Mouse (Mus musculus) lung, embryonic 14.5 days (tissue): ENCODE measurements around the gene Lnx2. TPM values are rescaled to one million over a fixed set of nuclear protein-coding genes. Genes with fewer than 3 reads are reported as not detected.

ENCODE experiments used
- ATAC-seq: fragments of 200-750 bp; cut with Nextera tagmentation; 2 replicates; pipeline ENCODE4 v1.8.0; 2017; ENCODE audit warnings: mild to moderate bottlenecking, moderate TSS enrichment, moderate library complexity; ENCODE audit not compliant: insufficient read depth
- DNase-seq: peaks from one replicate; pipeline ENCODE4 v3.0.0-alpha.2; 2015
- H3K27ac ChIP-seq: fragments of 300-500 bp; sonication (generic); 2 replicates; pipeline ENCODE4 v1.5.1; 2014; ENCODE audit warnings: low read depth, mild to moderate bottlenecking, moderate library complexity
- H3K27me3 ChIP-seq: fragments of 300-500 bp; sonication (generic); 2 replicates; pipeline ENCODE4 v1.6.1; 2014; ENCODE audit warnings: low read length, control low read depth; ENCODE audit not compliant: insufficient read depth
- H3K36me3 ChIP-seq: fragments of 300-500 bp; sonication (generic); 2 replicates; pipeline ENCODE4 v1.6.1; 2014; ENCODE audit warnings: control low read depth; ENCODE audit not compliant: insufficient read depth
- H3K4me1 ChIP-seq: fragments of 300-500 bp; sonication (generic); 2 replicates; pipeline ENCODE4 v1.6.1; 2014; ENCODE audit warnings: antibody characterized with exemption, control low read depth; ENCODE audit not compliant: insufficient read depth
- H3K4me2 ChIP-seq: fragments of 300-500 bp; sonication (generic); 2 replicates; pipeline ENCODE4 v1.6.1; 2014; ENCODE audit warnings: mild to moderate bottlenecking
- H3K4me3 ChIP-seq: fragments of 300-500 bp; sonication (generic); 2 replicates; pipeline ENCODE4 v1.5.1; 2014; ENCODE audit warnings: low read depth, low read length
- H3K9ac ChIP-seq: fragments of 300-500 bp; sonication (generic); 2 replicates; pipeline ENCODE4 v1.6.1; 2014
- H3K9me3 ChIP-seq: fragments of 300-500 bp; sonication (generic); 2 replicates; pipeline ENCODE4 v1.6.1; 2016; ENCODE audit warnings: low read depth, low read length, control low read depth
- CTCF ChIP-seq: IDR thresholded peaks from 2 replicates; pipeline ENCODE4 v1.5.1; 2016; ENCODE audit warnings: antibody characterized with exemption, low read depth
- WGBS: fragments of 180-500 bp; shearing (Covaris S2); extraction: QIAGEN DNeasy Blood & Tissue Kit; methylation state at CpG from one replicate; pipeline ENCODE4 v1.1.7; 2014; 5-methylcytosine and 5-hydroxymethylcytosine counted together
- polyA plus RNA-seq: library from polyadenylated mRNA; unstranded; fragments of >200 nt; fragmentation: Nextera tagmentation; extraction: Ambion mirVana; gene quantifications from 2 replicates; pipeline ENCODE4 v1.2.1, GENCODE M21; 2014

Gene Lnx2
- polyA plus RNA-seq, 1 experiment from 2014 or later: 19.9 TPM

DNA sequence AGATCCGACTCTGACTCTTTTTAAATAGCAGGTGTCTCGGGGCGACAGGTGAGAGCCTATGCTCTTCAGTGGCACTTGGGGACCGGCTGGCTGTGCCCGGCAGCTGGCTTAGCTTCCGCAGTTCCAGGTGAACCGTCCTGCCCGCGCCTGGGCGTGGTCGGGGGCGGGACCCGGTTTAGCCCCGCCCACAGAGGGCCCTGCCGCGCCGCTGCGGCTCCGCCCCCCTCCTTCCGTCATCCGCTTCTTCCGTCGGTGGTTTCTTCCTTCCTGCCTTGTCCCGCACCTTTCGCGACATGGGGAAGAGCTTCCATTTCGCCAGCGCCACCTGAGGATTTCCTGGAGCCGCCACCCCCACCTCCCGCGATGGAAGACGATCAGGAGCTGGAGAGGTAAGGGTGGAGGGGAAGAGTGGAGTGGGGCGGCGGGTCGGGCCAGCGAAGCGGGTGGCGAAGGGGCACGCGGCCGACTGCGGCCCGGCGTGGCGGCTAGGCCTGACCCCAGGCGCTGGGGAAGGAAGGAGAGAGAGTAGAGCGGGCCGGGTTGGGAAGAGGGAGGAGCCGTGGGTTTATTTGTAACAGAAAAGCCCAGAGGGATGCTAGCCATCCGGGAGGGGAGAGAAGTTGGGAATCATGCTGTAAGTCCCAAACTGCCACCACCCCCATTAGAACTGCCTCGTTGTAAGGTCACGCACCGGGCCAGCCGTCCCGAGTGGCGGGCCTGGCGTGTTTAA, 1.1 kb upstream of the Lnx2 start:
- ATAC-seq (peak; percentile 30), DNase-seq (peak; percentile 90)
- H3K4me2 ChIP-seq: peak overlapping the region; percentile 97
- under 1% methylated on average over 57 of the region's 57 CpGs for WGBS
- peaks cover 8% of the 10 kb centered on the region for H3K36me3 ChIP-seq
- peak overlapping the region; percentile 79 for H3K9ac ChIP-seq
- H3K4me1 ChIP-seq: peaks cover 23% of the 10 kb centered on the region
- TF ChIP-seq CTCF: no peak
- H3K27me3 ChIP-seq: no peaks in the 10 kb centered on the region
- H3K27ac ChIP-seq: peak overlapping the region; percentile 97
- H3K9me3 ChIP-seq: no peaks in the 10 kb centered on the region
- peak overlapping the region; percentile 82 for H3K4me3 ChIP-seq

DNA sequence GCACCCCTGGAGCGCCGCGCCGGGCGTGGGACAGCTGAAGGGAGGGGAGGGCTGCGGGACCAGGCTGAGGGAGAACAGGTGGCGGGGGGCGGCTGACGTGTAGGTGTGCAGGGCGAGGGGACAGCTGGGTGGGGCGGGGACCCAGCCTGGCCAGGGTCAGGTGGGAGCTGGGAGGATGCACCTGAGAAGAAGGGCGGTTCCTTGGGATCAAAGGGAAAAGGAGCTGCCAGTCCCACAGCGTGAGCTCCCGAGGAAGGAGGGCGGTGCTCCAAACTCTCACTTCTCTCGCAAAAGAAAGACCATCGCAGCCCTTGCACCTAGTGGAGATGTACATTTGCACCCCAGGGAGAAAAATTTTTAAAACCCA, 396 bp upstream of the Lnx2 start, which contains the start of gene Polr1d:
Gene Polr1d, plus strand, starts transcription at position 252 of the 367 bp plus-strand sequence.
- Histone ChIP-seq H3K4me1 (peaks cover 23% of the 10 kb centered on the region), H3K36me3 (peaks cover 8% of the 10 kb centered on the region), H3K4me2 (peak within 1 kb of the TSS; percentile 97), H3K9ac (peak within 1 kb of the TSS; percentile 88), H3K27me3 (no peaks in the 10 kb centered on the region), H3K4me3 (peak within 1 kb of the TSS; percentile 82), H3K27ac (peak within 1 kb of the TSS; percentile 97), H3K9me3 (no peaks in the 10 kb centered on the region)
- under 1% methylated on average over 17 of the region's 17 CpGs for WGBS
- DNase-seq (peak; percentile 57), ATAC-seq (no peak)
- no peak for TF ChIP-seq CTCF

DNA sequence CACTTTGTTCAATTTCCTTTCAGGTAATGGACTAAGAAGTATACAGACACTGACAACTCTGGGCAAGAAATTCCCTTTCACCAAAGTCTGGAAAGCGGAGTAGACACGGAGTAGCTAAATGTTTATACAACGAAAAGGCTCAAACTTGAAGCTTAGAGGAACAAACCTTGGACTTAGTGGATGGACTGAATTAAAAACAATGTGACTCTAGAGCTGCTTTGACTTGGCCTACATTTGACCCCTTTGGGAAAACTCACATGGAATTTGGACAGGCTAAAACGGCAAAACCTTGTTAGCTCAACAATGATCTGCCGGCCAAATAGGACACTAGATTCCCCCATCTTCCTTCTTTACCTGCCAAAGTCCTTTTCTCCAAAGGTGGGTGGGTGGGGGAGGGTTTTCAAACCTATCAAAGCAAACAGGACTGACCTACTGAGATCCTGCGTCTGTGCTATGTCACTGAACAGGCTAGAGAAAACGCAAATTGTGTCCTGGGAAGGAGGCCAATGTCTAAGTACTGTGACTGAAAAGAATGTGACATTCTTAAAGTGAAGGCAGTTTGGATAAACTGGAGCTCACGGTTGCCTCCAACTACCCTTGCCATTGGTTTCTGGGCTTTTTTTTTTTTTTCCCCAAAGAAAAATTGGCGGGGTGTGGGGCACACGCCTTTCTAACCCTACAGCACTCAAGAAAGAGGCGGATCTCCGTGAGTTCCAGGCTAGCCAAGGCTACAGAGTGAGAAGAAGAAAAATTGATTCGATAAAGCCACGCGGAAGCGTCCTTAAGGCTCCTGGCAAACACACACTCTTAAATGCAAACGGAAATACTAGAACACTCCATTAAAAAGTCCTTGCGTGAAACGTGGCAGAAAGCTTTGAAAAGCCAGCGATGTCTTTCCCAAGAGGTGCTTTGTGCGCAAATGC, 1.0 kb downstream of the Lnx2 start:
- Histone ChIP-seq H3K27me3 (no peaks in the 10 kb centered on the region), H3K4me3 (peak overlapping the region; percentile 82), H3K9ac (peak overlapping the region; percentile 88), H3K36me3 (peaks cover 4% of the 10 kb centered on the region; the same call in 1 of the 2 replicates), H3K27ac (peak overlapping the region; percentile 97), H3K4me2 (peak overlapping the region; percentile 97), H3K4me1 (peaks cover 23% of the 10 kb centered on the region), H3K9me3 (no peaks in the 10 kb centered on the region)
- no peak for TF ChIP-seq CTCF
- peak; percentile 89 for DNase-seq
- WGBS: 5% methylated on average over 21 of the region's 21 CpGs
- ATAC-seq: peak; percentile 39

DNA sequence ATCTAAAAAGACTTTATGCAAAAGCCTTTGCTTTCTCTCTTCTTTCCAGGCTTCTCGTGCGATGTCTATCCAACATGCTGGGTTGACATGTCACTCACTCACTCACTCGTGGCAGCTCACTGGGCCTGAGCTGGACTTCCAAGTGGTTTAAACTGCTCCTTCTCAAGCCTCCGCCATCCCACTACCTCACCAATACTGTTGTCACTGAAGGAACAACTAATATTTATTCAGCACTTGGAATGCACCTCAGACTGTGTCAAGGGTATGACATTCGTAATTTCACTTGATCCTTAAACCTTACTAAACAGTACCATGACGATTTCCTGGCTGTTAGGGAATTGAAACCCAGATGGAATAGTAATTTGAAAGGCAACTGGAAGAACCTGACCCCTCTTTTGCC, 2.6 kb downstream of the Lnx2 start:
- Histone ChIP-seq H3K36me3 (peaks cover 2% of the 10 kb centered on the region; the same call in 1 of the 2 replicates), H3K9me3 (no peaks in the 10 kb centered on the region), H3K4me3 (no peak overlapping the region), H3K27me3 (no peaks in the 10 kb centered on the region), H3K4me2 (no peak overlapping the region; the same call in 1 of the 2 replicates), H3K4me1 (peaks cover 32% of the 10 kb centered on the region), H3K9ac (no peak overlapping the region), H3K27ac (peak overlapping the region; percentile 46; the same call in 1 of the 2 replicates)
- ATAC-seq (no peak), DNase-seq (no peak)
- WGBS: 48% methylated on average over 6 of the region's 6 CpGs
- no peak for TF ChIP-seq CTCF

DNA sequence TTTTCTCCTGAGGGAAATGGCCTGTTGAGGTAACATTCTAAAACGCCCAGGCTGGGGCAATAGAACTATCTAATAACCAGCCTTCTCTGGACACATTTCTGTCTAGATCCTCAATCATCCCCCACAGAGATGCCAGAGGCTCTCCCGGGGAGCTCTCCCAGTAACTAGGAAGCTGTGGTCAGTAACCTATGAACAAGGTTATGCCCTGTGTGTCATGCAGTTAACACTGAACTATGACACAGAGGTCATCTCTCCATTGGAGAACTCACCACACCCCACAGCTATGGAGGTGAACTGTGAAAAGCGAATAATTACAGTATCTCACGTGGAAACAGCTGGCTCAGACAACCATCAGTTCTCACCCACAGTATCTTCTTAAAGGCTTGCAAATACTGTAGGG, 4.5 kb downstream of the Lnx2 start:
- peaks cover 40% of the 10 kb centered on the region for H3K4me1 ChIP-seq
- DNase-seq: no peak
- no peak overlapping the region for H3K4me2 ChIP-seq
- TF ChIP-seq CTCF: no peak
- no peak for ATAC-seq
- no peak overlapping the region for H3K9ac ChIP-seq
- H3K27ac ChIP-seq: no peak overlapping the region
- H3K9me3 ChIP-seq: no peaks in the 10 kb centered on the region
- no peak overlapping the region for H3K4me3 ChIP-seq
- 61% methylated on average over 4 of the region's 4 CpGs for WGBS
- H3K36me3 ChIP-seq: no peaks in the 10 kb centered on the region
- H3K27me3 ChIP-seq: no peaks in the 10 kb centered on the region

DNA sequence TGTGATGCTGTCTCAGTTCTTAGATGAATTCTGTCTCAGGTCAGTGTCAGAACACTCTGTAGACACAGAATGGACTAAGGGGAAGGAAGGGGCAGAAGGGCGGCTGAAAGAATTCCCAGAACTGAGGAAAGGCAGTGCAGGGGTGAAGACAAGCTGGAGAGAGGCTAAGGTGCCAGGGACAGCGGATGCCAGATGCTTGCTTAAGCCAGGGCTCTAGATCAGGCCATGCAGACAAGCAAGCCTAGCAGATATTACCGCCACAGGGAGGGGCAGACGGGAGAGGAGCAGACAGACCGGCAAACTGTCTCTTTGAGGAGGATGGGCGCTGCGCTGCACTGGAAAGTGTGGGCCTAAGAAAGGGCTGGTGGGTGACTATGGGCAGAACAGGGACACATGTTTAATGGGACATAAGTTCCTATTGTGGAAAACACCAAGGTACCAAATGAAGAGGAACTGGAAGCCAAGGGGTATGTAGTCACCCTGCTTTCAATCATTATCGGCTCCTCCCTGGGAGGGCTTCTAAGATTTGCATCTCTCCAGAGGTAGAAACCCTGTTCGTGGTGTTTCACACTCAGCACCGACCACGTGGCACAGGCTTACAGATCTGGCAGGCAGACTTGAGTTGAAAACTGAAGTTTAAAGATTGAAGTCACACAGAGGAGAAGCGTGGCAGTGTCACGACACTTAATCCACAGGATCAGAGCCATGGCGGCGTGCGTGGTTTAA, 5.4 kb downstream of the Lnx2 start:
- H3K4me2 ChIP-seq: no peak overlapping the region
- no peak for TF ChIP-seq CTCF
- no peak overlapping the region for H3K4me3 ChIP-seq
- H3K9ac ChIP-seq: no peak overlapping the region
- no peaks in the 10 kb centered on the region for H3K36me3 ChIP-seq
- no peaks in the 10 kb centered on the region for H3K27me3 ChIP-seq
- peak; percentile 37 for DNase-seq
- WGBS: 68% methylated on average over 16 of the region's 16 CpGs
- H3K9me3 ChIP-seq: no peaks in the 10 kb centered on the region
- ATAC-seq: no peak
- peaks cover 41% of the 10 kb centered on the region for H3K4me1 ChIP-seq
- no peak overlapping the region for H3K27ac ChIP-seq
